Mouse (Mus musculus): ENCODE measurements around the gene C1rb.
"Not testable (repeated sequence)": the region's sequence is repeated elsewhere in the genome, so short reads cannot be mapped to it uniquely, and the experiment has no call there.

DNA sequence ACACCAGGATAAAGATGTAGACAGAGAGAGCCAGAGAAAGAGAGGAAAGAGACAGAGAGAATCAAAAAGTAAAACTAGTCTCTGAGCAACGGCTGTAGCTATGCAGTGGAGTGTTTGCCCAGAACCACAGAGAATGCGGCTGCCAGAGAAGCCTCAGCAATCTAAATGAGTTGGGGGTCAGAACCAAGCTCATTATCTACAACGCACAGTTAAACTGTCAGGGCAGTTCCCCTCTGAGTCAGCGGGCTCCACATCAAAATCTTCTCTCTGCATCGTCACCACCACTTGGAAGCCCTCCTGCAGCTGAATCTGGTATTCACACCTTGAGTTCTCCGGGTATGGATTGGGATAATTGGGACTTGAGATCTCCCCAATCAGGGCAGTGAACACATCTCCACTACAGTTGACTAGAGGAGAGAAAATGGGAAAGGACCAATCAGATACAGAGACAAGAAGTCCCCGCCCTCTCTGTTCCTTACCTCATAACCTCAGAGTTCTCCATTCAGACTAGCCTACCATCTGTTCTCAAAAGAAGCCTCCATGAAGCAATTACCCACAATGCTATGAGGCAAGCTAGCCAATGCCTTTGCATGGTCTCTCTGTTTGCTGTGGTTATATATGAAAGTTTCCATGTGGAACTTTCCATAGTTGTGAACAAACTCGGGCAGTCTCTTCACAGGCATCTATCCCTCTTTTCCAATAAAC, 33.8 kb upstream of the C1rb start:
- not testable (repeated sequence) for TF ChIP-seq POLR2A (IDR thresholded peaks at IDR 0.05; ENCODE audit: low read depth, low read length); CTCF (conservative IDR thresholded peaks at IDR 0.05; ENCODE audit: insufficient read depth, insufficient read length, low read depth, low read length)

All from kidney, adult 2 months (tissue).